Mouse (Mus musculus) cortical plate, adult 2 months (tissue): ENCODE results near the gene Tmem52. TPM values are rescaled to one million over a fixed set of nuclear protein-coding genes. Genes with fewer than 3 reads are reported as not detected.
A peak's percentile ranks its signal among the peaks of the same experiment; 100 is the strongest.

Source experiments
- H3K27ac ChIP-seq: fragments of 200-500 bp; 2 replicates; pipeline ENCODE4 v1.5.1; 2012; ENCODE audit warnings: low read length, control low read depth, inconsistent platforms; ENCODE audit not compliant: insufficient read depth
- H3K4me1 ChIP-seq: fragments of 200-500 bp; 2 replicates; pipeline ENCODE4 v1.6.1; 2011; ENCODE audit warnings: low read length; ENCODE audit not compliant: control insufficient read depth, insufficient read depth
- H3K4me3 ChIP-seq: fragments of 200-500 bp; 2 replicates; pipeline ENCODE4 v1.5.1; 2011; ENCODE audit warnings: mild to moderate bottlenecking, low read length, control low read depth; ENCODE audit not compliant: insufficient read depth
- CTCF ChIP-seq: fragments of 200-500 bp; IDR thresholded peaks from 2 replicates; pipeline ENCODE4 v1.5.1; 2011; ENCODE audit warnings: mild to moderate bottlenecking, control low read depth, low read length; ENCODE audit not compliant: insufficient read depth; ENCODE audit errors: extremely low read depth
- POLR2A ChIP-seq: fragments of 200-500 bp; IDR thresholded peaks from 2 replicates; pipeline ENCODE4 v1.6.1; 2011; ENCODE audit warnings: mild to moderate bottlenecking, low read length, control low read depth; ENCODE audit not compliant: insufficient read depth; ENCODE audit errors: extremely low read depth
- polyA plus RNA-seq: library from polyadenylated mRNA; depleted of rRNA; stranded (reverse); fragments of >200 nt; gene quantifications from 2 replicates; pipeline ENCODE4 v1.2.3, GENCODE M21; 2012

The Tmem52 gene
- polyA plus RNA-seq, 1 experiment = 2.7 TPM

DNA sequence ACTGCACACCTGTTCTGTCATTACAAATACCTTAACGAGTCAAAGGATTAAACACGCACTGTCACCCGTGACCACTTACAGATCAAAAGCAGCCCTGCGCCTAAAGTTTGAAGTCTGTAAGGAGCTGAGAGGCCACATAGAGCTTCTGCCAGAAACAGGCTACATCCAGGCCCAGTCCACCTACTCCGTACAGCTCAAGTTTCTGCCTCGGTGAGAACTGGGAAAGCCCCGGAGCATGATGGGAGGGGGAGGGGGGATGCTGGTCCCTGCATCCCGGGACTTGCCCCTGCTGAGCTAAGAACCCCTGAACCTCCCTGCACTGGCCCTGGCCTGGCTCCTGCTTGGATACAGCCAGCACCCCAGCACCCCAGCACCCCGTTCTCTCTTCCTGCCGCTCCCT lies 17.3 kb upstream of the Tmem52 start:
- Histone ChIP-seq H3K4me3 (no peak overlapping the region), H3K4me1 (no peaks in the 10 kb centered on the region), H3K27ac (no peak overlapping the region)
- no peak for TF ChIP-seq CTCF
- no peak for TF ChIP-seq POLR2A

DNA sequence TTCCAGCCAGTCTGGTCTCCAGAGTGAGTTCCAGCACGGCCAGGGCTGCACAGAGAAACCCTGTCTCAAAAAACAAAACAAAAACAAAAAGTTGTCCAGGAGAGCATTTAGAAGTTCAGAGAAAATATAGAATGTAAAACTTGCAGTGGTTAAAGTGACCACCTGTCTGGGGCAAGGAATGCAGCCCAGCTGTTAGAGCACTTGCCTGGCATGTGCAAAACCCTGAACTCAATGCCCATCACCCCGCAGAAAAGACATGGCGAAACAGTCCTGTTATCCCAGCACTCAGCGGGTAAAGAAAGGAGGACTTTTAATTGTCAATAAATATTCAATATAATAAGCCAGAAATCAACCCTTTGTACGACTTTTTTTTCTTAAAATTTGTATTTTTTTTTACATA lies 10.3 kb upstream of the Tmem52 start:
- Histone ChIP-seq H3K27ac (no peak overlapping the region), H3K4me1 (no peaks in the 10 kb centered on the region), H3K4me3 (no peak overlapping the region)
- TF ChIP-seq CTCF = no peak
- no peak for TF ChIP-seq POLR2A

DNA sequence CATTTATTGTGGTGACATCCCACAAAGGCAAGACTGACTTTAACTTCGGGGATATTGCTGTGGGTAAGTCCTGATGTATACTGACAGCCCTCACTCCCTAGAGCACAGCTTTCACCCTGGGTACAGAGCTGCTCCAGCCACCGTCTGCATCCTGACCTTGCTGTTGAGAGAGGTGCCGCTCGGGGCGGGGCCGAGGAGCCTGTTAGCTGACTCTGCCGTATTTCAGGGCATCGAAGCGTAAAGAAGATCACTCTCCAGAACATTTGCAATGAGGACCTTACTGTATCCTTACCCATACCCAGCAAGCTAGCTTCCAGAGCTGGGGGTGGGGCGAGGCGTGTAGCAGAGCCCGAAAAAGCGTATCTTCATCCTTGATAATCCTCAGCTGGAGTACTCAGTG lies 5.9 kb upstream of the Tmem52 start:
- Histone ChIP-seq H3K27ac (no peak overlapping the region), H3K4me3 (no peak overlapping the region), H3K4me1 (no peaks in the 10 kb centered on the region)
- TF ChIP-seq POLR2A (no peak), CTCF (no peak)

DNA sequence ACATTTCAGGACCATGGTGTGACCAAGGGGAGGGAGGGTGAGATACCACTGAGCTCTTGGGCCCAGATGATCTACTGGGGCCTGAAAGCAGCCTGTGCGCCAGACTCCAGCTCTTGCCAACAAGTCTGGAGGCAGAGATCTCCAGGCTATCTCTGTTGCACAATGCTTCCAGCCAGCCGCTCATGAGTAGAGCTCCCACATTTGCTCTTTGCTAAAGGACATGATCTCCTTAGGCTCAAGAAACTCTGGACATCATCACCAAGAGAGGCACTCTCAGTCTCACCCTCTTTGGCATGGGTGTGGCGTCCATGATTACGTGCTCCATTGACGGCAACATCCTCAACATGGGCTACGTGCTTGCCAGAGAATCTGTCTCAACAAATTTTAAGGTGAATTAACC lies 5.3 kb upstream of the Tmem52 start:
- no peaks in the 10 kb centered on the region for H3K4me1 ChIP-seq
- TF ChIP-seq CTCF (no peak), POLR2A (no peak)
- no peak overlapping the region for H3K4me3 ChIP-seq
- H3K27ac ChIP-seq = no peak overlapping the region

DNA sequence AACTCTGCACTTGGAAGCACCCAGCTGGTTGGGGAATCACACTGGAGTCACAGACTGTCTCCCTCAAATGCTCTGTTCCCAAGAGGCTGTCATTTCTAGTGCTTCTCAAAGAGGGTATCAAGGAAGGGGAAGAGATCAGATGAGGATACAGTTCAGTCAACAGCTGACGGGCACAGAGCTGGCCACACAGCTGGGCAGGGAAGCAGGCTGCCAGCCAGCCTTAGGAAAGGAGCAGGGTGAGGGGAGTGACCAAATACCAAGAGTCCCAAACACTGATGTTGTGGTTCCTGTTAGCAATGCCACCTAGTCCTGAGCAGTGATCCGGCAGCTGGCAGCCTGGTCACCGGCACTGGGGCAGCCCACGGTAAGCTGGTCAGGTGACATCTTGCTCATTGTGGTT lies 4.9 kb upstream of the Tmem52 start:
- Histone ChIP-seq H3K27ac (no peak overlapping the region), H3K4me3 (no peak overlapping the region), H3K4me1 (no peaks in the 10 kb centered on the region)
- TF ChIP-seq CTCF (no peak), POLR2A (no peak)

DNA sequence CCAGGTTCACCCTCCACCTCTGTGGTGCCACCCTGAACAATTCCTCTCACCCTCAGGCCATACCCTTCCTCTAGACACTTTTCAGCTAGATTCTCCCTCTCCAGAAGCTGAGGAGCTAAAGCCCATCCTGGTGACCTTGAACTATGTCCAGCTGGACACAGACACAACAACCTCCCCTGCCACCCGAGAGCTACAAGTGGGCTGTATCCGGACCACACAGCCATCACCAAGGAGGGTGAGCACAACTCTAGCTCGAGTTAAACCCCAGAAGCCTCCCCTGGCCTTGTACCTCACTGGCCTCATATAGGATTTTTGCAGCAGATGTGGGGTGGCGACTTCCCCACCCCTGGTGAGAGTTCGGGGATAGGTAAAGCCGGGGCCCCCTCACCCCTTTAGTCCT lies 3.3 kb upstream of the Tmem52 start:
- no peak for TF ChIP-seq POLR2A
- TF ChIP-seq CTCF = no peak
- H3K4me1 ChIP-seq = no peaks in the 10 kb centered on the region
- no peak overlapping the region for H3K4me3 ChIP-seq
- H3K27ac ChIP-seq = no peak overlapping the region

DNA sequence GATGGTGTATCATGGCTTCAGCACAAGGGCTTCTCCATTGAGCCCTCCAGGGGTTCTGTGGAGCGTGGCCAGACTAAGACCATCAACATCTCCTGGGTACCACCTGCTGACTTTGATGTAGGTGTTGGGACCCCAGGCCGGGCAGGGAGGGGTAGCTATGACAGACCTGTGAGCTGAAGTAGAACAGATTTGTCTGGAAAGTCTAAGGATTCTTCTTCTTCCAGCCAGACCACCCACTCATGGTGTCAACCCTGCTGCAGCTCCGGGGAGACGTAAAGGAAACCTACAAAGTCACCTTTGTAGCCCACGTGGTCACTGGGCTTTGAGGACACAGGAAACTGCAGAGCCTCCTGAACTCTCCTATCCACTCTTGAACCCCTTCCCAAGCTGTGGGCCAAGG lies 2.8 kb upstream of the Tmem52 start:
- Histone ChIP-seq H3K27ac (no peak overlapping the region), H3K4me3 (no peak overlapping the region), H3K4me1 (no peaks in the 10 kb centered on the region)
- no peak for TF ChIP-seq CTCF
- TF ChIP-seq POLR2A = no peak

DNA sequence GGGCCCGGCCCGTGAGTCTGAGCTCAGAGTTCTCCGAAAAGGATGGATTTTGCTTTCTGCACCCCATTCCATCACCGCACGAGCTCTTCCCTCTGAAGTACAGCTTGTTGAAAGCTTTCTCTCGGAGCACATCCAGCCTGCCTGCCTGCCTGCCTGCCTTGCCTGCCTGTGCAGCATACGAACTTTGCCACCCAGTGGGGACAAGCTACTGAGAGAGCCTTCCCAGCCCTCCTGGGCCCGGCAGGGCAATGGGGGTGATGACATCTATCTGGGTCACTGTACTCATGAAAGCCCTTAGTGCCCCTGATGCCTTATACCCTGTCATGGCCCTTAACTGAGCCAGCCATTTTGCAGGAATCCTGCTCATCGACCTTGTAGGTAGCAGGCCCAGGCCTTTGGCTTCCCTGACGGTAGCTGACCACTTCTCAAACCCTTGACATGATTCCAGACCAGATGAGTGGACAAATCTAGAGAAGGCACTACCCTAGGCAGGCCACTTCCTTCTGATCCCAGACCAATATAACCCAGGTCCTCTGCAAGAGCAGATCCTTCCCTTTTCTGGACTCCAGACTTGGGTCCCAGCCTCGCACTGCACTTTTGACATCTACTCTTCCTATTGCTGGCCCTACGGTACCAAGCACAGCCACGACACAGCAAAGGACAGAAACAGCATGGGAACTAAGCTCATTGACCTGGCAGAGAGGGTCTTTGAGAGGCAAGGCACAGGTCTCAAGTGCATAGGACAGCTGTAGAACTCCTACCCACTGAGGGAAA lies 1.5 kb upstream of the Tmem52 start:
- H3K27ac ChIP-seq = no peak overlapping the region
- no peak overlapping the region for H3K4me3 ChIP-seq
- no peak for TF ChIP-seq POLR2A
- no peak for TF ChIP-seq CTCF
- H3K4me1 ChIP-seq = no peaks in the 10 kb centered on the region

DNA sequence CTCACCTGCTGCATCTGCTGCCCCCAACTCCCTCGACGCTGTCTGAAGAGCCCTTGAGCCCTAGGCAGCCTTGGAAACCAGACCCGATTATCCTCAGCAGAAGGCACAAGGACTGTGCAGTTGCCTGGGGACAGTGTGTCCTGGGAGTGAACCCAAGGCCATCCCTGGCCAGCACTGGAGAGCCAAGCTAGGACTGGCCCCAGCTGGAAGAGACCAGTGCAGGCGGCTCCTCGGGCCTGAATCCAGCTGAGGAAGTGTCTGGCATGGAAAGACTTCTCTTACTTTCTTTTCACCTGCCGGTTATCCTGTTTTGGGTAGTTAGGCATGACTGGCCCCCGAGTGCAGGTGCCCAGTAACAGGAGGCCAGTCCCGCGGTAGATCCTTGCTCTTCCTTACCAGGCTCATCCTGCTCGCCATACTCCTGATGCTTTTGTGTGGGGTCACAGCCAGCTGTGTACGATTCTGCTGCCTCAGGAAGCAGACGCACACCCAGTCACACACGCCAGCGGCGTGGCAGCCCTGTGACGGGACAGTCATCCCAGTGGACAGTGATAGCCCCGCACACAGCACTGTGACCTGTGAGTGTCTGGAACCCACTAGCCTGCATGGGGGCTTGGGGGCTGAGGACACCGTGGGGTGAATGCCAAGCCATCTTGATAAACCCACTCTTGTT lies 812 bp downstream of the Tmem52 start:
- no peak for TF ChIP-seq CTCF
- 0 out of 2 replicates have a peak, but pooled peaks have one; percentile 16 for TF ChIP-seq POLR2A
- Histone ChIP-seq H3K4me1 (no peaks in the 10 kb centered on the region), H3K4me3 (no peak overlapping the region), H3K27ac (no peak overlapping the region)
